Mouse (Mus musculus) bone marrow, adult 2 months (tissue): Measurements from ENCODE around the gene Nfe2l1. TPM values are rescaled to one million over a fixed set of nuclear protein-coding genes. Genes with fewer than 3 reads are reported as not detected.

ENCODE experiments used
- H3K27ac ChIP-seq: fragments of 200-500 bp; 2 replicates; pipeline ENCODE4 v1.5.1; 2012; ENCODE audit warnings: low read depth, mild to moderate bottlenecking, control low read depth, inconsistent platforms, low read length; ENCODE audit not compliant: control insufficient read depth, poor library complexity, insufficient read depth
- H3K4me1 ChIP-seq: fragments of 200-500 bp; 2 replicates; pipeline ENCODE4 v1.6.1; 2011; ENCODE audit warnings: low read length; ENCODE audit not compliant: control insufficient read depth, insufficient read depth
- H3K4me3 ChIP-seq: fragments of 200-500 bp; replicated peaks from 2 replicates; pipeline ENCODE3; 2011; ENCODE audit warnings: mild to moderate bottlenecking, low read depth, low read length, control low read depth; ENCODE audit not compliant: control insufficient read depth
- CTCF ChIP-seq: fragments of 200-500 bp; IDR thresholded peaks from 2 replicates; pipeline ENCODE4 v1.5.1; 2011; ENCODE audit warnings: low read length, control low read depth; ENCODE audit not compliant: control insufficient read depth, insufficient read depth
- POLR2A ChIP-seq: fragments of 200-500 bp; IDR thresholded peaks from 2 replicates; pipeline ENCODE4 v1.6.1; 2011; ENCODE audit warnings: low read depth, mild to moderate bottlenecking, control low read depth, low read length, borderline replicate concordance; ENCODE audit not compliant: control insufficient read depth
- WGBS: fragments of 180-500 bp; shearing (Covaris S2); methylation state at CpG from one replicate; pipeline ENCODE4 v1.1.7; 2018; 5-methylcytosine and 5-hydroxymethylcytosine counted together
- polyA plus RNA-seq: library from polyadenylated mRNA; stranded (reverse); fragments of >200 nt; gene quantifications from 2 replicates; pipeline ENCODE4 v1.2.4, GENCODE M21; 2011; ENCODE audit warnings: low replicate concordance; ENCODE audit not compliant: missing spikeins, insufficient read depth, insufficient read length

The Nfe2l1 gene
- polyA plus RNA-seq, 1 experiment, result 54.1 TPM

DNA sequence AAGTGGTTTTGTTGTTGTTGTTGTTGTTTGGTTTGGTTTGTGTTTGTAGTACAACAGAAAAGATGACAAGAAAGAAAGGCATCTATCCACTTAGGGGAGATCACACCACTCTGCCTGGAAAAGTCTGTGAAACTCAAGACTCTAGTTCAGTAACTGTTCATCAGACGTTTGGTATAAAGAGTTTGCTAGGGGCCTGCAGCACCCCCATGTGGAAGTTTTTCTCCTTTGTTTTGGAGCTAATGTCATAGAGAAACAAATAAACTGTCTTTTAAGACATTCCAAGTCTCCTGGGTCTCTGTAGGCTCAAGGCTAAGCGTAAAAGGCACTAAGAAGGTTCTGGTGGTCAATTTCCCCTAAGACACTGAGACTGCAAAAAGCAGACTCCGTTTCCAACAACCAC is 53.7 kb downstream of the Nfe2l1 start:
- H3K4me1 ChIP-seq, result no peaks in the 10 kb centered on the region; the same call in 1 of the 2 replicates
- 58% methylated on average over 3 of the region's 3 CpGs for WGBS
- H3K27ac ChIP-seq, result no peak overlapping the region
- TF ChIP-seq CTCF (no peak), POLR2A (no peak)
- H3K4me3 ChIP-seq, result no peak overlapping the region

GRCm38 (mm10) chr11:96775665-96776064 is 54.1 kb downstream of the Nfe2l1 start:
- Histone ChIP-seq H3K27ac (no peak overlapping the region), H3K4me1 (no peaks in the 10 kb centered on the region; the same call in 1 of the 2 replicates), H3K4me3 (no peak overlapping the region)
- no peak for TF ChIP-seq POLR2A
- TF ChIP-seq CTCF, result no peak
- 65% methylated on average over 7 of the region's 7 CpGs for WGBS

GRCm38 (mm10) chr11:96775063-96775462 is 54.7 kb downstream of the Nfe2l1 start:
- TF ChIP-seq CTCF, result no peak
- no peak for TF ChIP-seq POLR2A
- Histone ChIP-seq H3K4me3 (no peak overlapping the region), H3K27ac (no peak overlapping the region), H3K4me1 (no peaks in the 10 kb centered on the region; the same call in 1 of the 2 replicates)
- WGBS, result 90% methylated on average over 8 of the region's 8 CpGs

GRCm38 (mm10) chr11:96774536-96774935 is 55.2 kb downstream of the Nfe2l1 start:
- WGBS, result 60% methylated on average over 3 of the region's 3 CpGs
- Histone ChIP-seq H3K27ac (no peak overlapping the region), H3K4me1 (no peaks in the 10 kb centered on the region; the same call in 1 of the 2 replicates), H3K4me3 (no peak overlapping the region)
- TF ChIP-seq CTCF (no peak), POLR2A (no peak)

GRCm38 (mm10) chr11:96772413-96772812 is 57.4 kb downstream of the Nfe2l1 start:
- WGBS, result 71% methylated on average over 9 of the region's 9 CpGs
- TF ChIP-seq CTCF (no peak), POLR2A (no peak)
- peak overlapping the region; percentile 23; the same call in 1 of the 2 replicates for H3K27ac ChIP-seq
- peak overlapping the region; percentile 38 for H3K4me3 ChIP-seq
- H3K4me1 ChIP-seq, result no peaks in the 10 kb centered on the region; the same call in 1 of the 2 replicates

- no peaks in the 10 kb centered on the region; the same call in 1 of the 2 replicates for H3K4me1 ChIP-seq
- H3K4me3 ChIP-seq, result no peak overlapping the region
- H3K27ac ChIP-seq, result no peak overlapping the region
- 88% methylated on average over 9 of the region's 9 CpGs for WGBS
- TF ChIP-seq CTCF, result no peak
- no peak for TF ChIP-seq POLR2A
These were observed 58.3 kb downstream of the Nfe2l1 start for GRCm38 (mm10) chr11:96771274-96771975.

GRCm38 (mm10) chr11:96768240-96768639 is 61.5 kb downstream of the Nfe2l1 start:
- H3K4me1 ChIP-seq, result peaks cover 3% of the 10 kb centered on the region; the same call in 1 of the 2 replicates
- TF ChIP-seq CTCF (no peak), POLR2A (no peak)
- H3K4me3 ChIP-seq, result no peak overlapping the region
- 81% methylated on average over 9 of the region's 9 CpGs for WGBS
- no peak overlapping the region for H3K27ac ChIP-seq

Other genes starting within 250 kb of the Nfe2l1 start
- 27.5 and 37.0 TPM in 2 replicates for gene Snx11, start 52.4 kb downstream of the Nfe2l1 start, polyA plus RNA-seq
- gene Cbx1, start 40.8 kb downstream of the Nfe2l1 start, polyA plus RNA-seq, result 43.1 and 60.2 TPM in 2 replicates
- 6.0 and 19.2 TPM in 2 replicates for gene Copz2, start 19.9 kb upstream of the Nfe2l1 start, polyA plus RNA-seq
- 16.4 and 39.4 TPM in 2 replicates for gene Cdk5rap3, start 86.5 kb upstream of the Nfe2l1 start, polyA plus RNA-seq
- gene Prr15l, start 98.1 kb upstream of the Nfe2l1 start, polyA plus RNA-seq, result not detected in 2 replicates
- 65.6 and 132 TPM in 2 replicates for gene Pnpo, start 114.0 kb upstream of the Nfe2l1 start, polyA plus RNA-seq
- 14.6 and 16.9 TPM in 2 replicates for gene Sp2, start 153.0 kb upstream of the Nfe2l1 start, polyA plus RNA-seq
- 1.00 TPM in 1 of 2 replicates, not detected in the other for gene Sp6, start 183.4 kb upstream of the Nfe2l1 start, polyA plus RNA-seq
- gene Scrn2, start 200.0 kb upstream of the Nfe2l1 start, polyA plus RNA-seq, result 3.0 and 6.7 TPM in 2 replicates
- gene Lrrc46, start 211.4 kb upstream of the Nfe2l1 start, polyA plus RNA-seq, result not detected in 2 replicates
- gene Mrpl10, start 211.6 kb upstream of the Nfe2l1 start, polyA plus RNA-seq, result 21.1 and 25.1 TPM in 2 replicates
- 8.2 and 17.7 TPM in 2 replicates for gene Osbpl7, start 220.7 kb upstream of the Nfe2l1 start, polyA plus RNA-seq